Mouse (Mus musculus) MEL-GATA-1-ER (cell line): ENCODE results near the gene Agr3.

Experiments used
- DNase-seq: peaks from one replicate; pipeline ENCODE4 v3.0.0-alpha.2; 2012; ENCODE audit warnings: low read depth; ENCODE audit errors: extremely low read depth

The Agr3 gene

GRCm38 (mm10) chr12:35981732-35982360, 56.4 kb downstream of the Agr3 start:
- peak; percentile 92 for DNase-seq

- no peak for DNase-seq
Measured at GRCm38 (mm10) chr12:35983472-35983871, 58.1 kb downstream of the Agr3 start.

- DNase-seq = no peak
Measured at GRCm38 (mm10) chr12:35984743-35985142, 59.3 kb downstream of the Agr3 start.

GRCm38 (mm10) chr12:35992711-35993110, 67.3 kb downstream of the Agr3 start, which contains the start of gene Agr2:
Gene Agr2 (plus strand): TSS chr12:35992907.
- DNase-seq = no peak

- no peak for DNase-seq
Measured at GRCm38 (mm10) chr12:35993583-35993982, 68.2 kb downstream of the Agr3 start.

- no peak for DNase-seq
Measured at GRCm38 (mm10) chr12:35994098-35994497, 68.7 kb downstream of the Agr3 start.

GRCm38 (mm10) chr12:35995799-35996198, 70.4 kb downstream of the Agr3 start:
- DNase-seq = no peak
